Mouse (Mus musculus) adrenal gland, postnatal 10 days (tissue): ENCODE data around the gene Fam122c. TPM values are rescaled to one million over a fixed set of nuclear protein-coding genes. Genes with fewer than 3 reads are reported as not detected.

Source experiments
- DNase-seq: peaks from one replicate; pipeline ENCODE4 v3.0.0; 2021; ENCODE audit warnings: mixed read lengths
- long read RNA-seq, 2 experiments: library from polyadenylated mRNA; stranded (forward); transcript quantifications; one replicate each; pipeline ENCODE4 v2.0.0; 2021
- total RNA-seq, 2 experiments: library from RNA; stranded (reverse); gene quantifications; 2 replicates each; pipeline ENCODE4 v1.2.3; 2021

Gene Fam122c
- total RNA-seq, result not detected
- long read RNA-seq, experiment 1, result 0 reads
- long read RNA-seq, experiment 2, result 0 reads

DNA sequence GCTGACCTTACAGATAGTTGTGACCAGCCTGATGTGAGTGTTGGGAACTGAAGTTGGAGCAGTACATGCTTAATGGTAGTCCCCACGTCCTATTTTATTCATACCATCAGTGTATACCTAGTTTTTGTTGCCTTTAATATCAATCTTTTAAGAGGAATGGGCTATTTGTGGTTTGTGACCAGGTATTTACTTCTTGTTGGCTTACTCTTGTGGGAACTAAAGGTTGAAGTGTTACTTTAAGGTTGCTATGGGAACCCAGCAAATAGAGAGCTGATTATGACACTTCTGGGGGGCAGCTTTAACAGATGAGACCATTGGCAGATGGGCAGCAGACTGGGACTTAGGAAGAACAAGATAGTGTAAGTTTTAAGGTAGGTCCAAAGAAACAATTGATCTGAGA, at the start of gene Fam122c:
Gene Fam122c (plus strand): TSS at position 301 of the 400 bp plus-strand sequence.
- no peak for DNase-seq

GRCm38 (mm10) chrX:53224353-53224944, 48.8 kb upstream of the Fam122c start:
- DNase-seq, result no peak

GRCm38 (mm10) chrX:53231965-53232364, 41.3 kb upstream of the Fam122c start:
- DNase-seq, result peak; percentile 35

GRCm38 (mm10) chrX:53233689-53234088, 39.5 kb upstream of the Fam122c start:
- DNase-seq, result no peak

- DNase-seq, result no peak
These were observed 36.8 kb upstream of the Fam122c start for GRCm38 (mm10) chrX:53236404-53236803.

DNA sequence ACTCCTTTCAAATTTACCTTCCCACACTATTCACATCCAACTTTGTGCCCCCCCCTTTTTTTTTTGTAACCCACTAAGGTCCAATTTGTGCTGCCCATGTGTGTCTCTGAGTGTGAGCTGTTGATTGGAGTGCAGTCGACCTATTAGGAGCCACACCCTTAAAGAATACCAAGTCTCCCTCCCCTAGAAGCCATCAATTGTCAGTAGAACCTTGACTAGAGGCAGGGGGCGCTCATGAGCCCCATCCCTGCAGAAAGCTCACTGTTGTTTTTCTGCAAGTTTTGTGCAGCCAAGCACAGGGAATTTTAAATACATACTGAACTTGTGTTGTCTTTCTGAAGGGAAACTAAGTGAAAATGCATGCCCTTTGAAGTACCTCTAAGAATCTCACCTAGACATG, 35.3 kb upstream of the Fam122c start:
- no peak for DNase-seq

DNA sequence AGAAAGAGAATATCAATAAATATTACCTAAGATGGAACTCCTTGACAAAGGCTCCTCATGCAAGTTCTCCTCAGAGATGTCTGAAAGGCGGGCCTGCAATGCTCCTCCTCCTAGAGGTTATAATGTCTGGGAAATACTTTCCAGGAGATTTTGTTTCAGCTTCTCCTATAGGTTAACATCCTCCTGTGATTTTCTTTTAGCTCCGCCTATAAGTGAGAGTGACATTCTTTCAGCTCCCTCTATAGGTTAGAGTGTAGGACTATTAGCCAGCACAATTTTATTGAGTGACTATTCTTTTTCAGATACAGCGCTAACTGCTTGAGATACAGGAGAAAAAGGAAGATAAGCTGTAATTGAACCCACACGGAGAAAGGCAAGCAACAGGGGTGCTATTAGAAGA, 33.2 kb upstream of the Fam122c start, which contains the start of gene Plac1:
Gene Plac1 (minus strand): TSS at position 101 of the 400 bp plus-strand sequence.
- no peak for DNase-seq

- DNase-seq, result no peak
These were observed 18.0 kb upstream of the Fam122c start for GRCm38 (mm10) chrX:53255195-53255594.

DNA sequence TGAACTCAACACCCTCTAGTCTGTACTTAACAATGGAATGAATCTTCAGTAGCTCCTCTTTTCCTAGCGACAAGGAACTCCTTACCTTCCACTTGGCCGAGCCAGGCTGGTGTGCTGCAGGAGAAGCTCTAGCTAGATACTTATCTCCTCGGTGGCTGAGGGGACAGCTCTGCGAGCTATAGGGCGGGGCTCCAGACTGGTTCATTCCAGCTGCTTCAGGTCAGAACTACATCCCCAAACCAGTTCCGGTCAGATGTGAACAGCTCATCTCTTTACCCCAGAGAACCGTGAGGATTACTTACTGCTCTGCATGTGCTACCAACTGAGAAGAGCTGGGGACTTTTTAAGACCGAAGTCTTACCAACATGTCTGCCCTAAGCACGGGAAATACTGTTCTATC, 7.0 kb upstream of the Fam122c start:
- no peak for DNase-seq

GRCm38 (mm10) chrX:53268856-53269255, 4.4 kb upstream of the Fam122c start:
- peak; percentile 81 for DNase-seq

DNA sequence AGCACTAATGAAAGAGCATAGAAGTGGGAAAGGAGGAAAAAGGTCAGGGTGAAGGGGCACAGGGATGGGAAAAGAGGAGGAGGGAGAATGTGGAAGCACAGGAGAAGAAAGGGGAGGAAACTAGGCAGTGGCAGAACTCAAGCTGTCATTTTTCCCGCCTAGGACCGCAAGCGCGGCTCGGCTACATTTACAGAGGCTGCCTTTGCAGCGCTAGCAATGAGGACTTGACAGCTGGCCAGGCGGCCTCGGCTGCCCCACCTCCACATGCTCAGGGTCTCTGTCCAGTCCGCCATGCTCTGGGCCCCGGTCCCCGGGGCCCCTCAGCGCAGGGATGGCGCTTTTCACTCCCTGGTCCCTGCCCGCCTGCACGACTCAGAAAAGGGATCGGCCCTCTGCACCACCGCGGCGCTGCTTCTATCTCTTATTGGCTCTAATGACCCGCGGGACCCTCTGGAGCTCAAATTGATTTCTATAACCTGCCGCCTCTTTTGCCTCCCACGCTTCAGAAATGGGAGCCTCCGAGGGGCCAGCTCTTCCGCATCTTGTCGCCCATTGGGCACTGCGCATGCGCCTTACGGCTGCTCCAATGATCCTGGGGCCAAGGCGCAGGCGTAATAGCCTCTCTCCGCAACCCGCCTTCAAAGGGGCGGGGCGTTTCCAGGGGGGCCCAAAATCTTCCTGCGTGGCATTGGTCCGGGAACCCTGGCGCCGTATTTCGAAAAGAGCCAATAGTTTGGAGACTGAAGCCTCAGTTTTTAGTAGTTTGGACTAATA, 3.7 kb upstream of the Fam122c start, which contains the start of gene Fam122b:
Gene Fam122b (minus strand): TSS at position 517 of the 774 bp plus-strand sequence.
- peak; percentile 90 for DNase-seq

GRCm38 (mm10) chrX:53270063-53270432, 3.2 kb upstream of the Fam122c start:
- DNase-seq, result no peak

GRCm38 (mm10) chrX:53271628-53272027, 1.6 kb upstream of the Fam122c start:
- peak; percentile 47 for DNase-seq

DNA sequence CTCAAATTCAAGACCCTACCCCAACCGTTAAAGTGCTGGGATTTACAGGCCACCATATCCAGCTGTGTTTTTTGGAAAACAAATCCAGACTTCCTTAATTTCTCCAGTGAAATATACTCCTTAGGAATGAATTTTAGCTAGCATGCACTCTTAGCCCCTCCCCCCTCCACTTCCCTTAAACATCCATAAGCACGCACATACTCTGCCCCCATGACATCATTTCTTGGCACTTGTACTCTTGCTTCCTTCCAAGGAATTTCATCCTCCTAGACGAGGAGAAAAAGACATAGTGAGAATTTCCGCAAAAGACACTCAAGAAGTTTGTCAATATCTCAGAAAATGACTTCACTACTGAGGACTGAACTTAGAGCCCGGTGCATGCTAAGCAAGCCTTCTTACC, 14.7 kb downstream of the Fam122c start:
- DNase-seq, result no peak

GRCm38 (mm10) chrX:53320564-53320963, 47.3 kb downstream of the Fam122c start:
- no peak for DNase-seq

DNA sequence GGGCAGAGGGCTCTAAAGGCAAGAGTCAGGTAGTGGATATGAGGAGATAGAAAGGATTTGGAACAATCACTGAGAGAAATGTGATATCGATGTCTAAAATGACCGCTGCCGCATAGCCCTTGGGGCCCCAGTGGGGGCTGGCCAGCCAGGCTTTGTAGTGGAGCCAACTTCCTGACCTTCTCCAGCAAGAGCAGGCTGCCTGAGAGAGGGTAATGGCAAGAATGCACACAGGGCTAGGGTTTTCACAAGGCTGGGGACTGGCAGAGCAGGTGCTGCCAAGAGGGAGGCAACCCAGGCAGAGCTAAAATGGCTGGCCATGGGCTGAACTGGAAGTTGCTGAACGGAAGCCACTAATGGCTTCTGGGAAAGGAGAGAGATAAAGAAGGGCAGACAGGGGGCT, 47.9 kb downstream of the Fam122c start:
- peak; percentile 48 for DNase-seq

DNA sequence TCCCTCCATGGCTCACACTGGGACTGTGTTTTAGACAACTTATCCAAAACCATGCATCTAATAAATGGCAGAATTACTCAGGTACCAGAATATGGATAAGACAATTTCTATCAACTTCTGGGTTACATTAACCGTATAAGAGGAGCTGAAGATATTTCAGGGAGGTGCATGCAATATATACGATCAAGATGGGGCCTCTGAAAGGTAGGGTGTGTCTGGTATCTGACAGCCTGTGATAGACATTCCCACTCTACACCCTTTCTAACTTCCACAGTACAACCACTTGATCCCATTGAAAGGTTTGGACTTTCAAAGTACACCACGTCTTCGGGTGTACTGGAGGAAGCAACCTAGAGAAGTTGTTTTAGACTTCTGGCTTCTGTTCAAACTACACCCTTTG, 57.2 kb downstream of the Fam122c start:
- DNase-seq, result no peak

DNA sequence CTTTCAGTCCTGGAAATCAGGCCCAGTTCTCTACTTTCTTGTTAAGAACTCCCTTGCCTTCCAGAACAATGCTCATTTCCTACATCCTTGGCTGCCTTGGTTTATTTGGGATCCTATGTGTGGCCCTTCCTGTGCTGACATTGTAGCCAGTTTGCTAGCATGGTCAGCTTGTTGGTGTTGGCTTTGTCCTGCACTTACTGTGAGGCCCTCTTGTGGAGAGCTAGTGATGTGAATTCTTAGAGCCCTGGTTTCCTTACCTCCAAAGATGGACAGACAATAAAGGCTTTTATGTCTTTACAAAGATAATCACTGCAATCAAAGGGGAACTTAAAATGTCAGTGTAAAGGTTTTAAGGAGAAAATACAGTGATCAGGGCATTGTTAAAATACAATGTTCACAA, 64.1 kb downstream of the Fam122c start:
- peak; percentile 11 for DNase-seq

GRCm38 (mm10) chrX:53341531-53341930, 68.3 kb downstream of the Fam122c start:
- DNase-seq, result peak; percentile 73

GRCm38 (mm10) chrX:53348374-53348773, 75.2 kb downstream of the Fam122c start:
- no peak for DNase-seq

GRCm38 (mm10) chrX:53364668-53365383, 91.6 kb downstream of the Fam122c start:
- DNase-seq, result no peak

DNA sequence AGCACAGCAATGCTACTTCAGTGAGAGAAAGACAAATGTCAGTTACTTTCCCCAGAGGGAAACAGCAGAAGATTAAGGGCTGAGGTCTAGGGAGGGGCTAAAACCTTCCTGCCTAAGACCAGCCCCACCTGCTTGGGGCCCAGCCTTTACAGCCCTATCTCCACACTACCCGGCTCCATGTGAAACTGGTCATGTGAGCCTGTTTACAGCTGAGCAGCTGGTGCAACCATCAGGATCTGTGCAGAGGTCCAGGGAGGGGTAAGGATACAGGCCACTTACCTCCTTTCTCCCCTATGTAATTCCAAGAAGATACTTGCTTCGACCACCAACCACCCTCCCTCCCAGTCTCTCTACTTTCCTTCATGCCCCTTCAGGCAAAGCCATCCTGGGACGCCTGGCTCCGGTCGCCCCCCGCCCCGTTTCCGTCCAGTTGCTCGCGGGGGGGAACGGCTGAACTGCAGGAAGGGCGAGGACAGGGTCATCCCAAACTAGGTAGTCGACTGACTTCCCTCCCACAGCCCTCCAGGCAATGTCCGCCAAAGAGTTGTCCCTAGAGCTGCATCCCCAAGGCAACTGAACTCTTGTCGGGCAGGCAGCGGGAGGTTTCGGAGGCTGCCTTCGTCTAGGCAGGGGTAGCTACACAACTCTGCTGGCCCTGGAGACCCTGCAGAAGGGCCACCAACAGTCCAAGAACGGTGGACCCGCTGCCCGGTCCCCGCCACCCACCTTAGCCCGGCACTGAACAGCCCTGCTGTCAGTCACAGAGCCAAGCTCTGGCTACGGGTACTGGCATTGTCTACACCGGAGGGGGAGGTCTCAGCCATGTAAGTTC, 96.5 kb downstream of the Fam122c start:
- DNase-seq, result peak; percentile 28
